Mouse (Mus musculus): ENCODE measurements around the gene Slc2a5.

Slc2a5 gene

DNA sequence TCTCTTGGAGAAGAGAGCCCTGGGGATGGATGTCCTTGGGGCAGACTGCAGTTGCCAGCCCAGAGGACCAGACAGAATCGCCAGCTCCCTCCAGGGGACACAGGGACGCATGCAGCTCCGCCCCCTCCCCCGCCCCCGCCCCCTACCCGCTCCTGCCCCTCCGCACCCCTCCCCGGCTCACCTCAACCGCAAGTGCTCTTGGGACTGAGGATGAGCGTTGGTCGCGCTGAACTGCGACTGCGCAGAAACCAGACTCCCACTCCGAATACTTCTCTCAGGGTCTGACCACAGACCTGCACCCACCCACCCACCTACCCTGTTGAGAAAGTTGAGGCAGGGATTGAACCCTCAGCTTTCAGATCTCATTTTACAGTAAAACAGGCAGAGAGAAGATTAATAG is at the start of gene Slc2a5:
Slc2a5 (plus strand) TSS at position 229 of the 400 bp plus-strand sequence.
- in situ Hi-C loops (cut with MboI, MseI): no loop called here

- in situ Hi-C loops (cut with MboI, MseI): loop anchor here (5.0 kb wide), 1 partner anchor 33 kb away; no protein-coding TSS in a partner anchor
Observed at GRCm38 (mm10) chr4:150070136-150070535, 48.9 kb upstream of the Slc2a5 start.

DNA sequence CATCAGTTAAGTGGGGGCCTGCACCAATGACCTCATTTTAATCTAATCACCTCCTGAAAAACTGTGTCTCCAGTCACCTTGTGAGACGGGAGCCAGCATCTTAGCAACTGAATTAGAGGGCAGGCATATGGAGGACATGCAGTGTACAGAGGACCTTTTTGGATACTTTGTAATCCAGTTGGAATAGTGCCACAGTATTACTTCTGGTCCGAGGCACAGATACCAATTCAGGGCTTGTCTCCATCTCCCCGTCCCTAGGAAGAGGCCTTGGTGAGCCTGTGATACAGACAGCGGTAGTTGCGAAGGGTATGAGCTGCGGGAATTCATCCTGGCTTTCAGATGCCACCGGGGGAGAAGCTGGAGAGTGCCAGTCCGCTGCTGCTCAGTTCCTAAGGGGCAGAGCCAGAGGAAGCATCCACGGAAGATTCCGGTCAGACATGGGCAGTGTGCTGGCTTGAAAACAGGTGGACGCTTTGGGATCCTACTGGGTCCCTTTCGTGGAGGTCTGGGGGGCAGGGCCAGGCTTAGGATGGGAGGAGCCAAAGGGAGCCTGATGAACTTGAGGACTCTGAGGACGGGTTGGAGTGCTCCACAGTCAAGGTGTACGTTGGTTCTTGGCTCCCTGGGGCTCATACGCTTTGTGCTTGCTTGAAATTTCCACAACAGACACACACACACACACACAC is 46.5 kb upstream of the Slc2a5 start:
- in situ Hi-C loops (cut with MboI, MseI): loop anchor here (5.0 kb wide), 1 partner anchor 35 kb away; no protein-coding TSS in a partner anchor

- in situ Hi-C loops (cut with MboI, MseI): loop anchor here (5.0 kb wide), 1 partner anchor 36 kb away; no protein-coding TSS in a partner anchor
Observed at GRCm38 (mm10) chr4:150073102-150073473, 46.0 kb upstream of the Slc2a5 start.

- in situ Hi-C loops (cut with MboI, MseI): no loop called here
Observed at GRCm38 (mm10) chr4:150075350-150075749, 43.7 kb upstream of the Slc2a5 start.

- in situ Hi-C loops (cut with MboI, MseI): no loop called here
Observed at GRCm38 (mm10) chr4:150076147-150076546, 42.9 kb upstream of the Slc2a5 start.

DNA sequence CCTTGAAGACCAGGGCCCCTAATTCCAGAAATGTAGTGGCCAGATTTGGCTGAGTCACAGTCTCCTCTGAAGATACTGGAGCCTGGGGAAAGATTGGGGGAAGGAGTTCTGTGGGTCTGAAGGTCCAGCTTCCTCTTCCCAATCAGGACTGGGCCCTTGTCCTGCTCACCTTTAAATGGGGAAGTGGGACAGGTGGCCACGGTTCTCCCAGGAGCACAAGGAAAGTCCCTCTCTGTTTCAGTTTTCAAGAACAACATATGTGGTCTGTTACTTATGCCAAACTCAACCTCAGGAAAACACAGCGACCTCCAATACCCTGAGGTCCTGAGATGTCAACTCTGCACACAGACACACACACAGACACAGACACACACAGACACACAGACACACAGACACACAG is 40.4 kb upstream of the Slc2a5 start:
- in situ Hi-C loops (cut with MboI, MseI): no loop called here

- in situ Hi-C loops (cut with MboI, MseI): no loop called here
Observed at GRCm38 (mm10) chr4:150079244-150079643, 39.8 kb upstream of the Slc2a5 start.

DNA sequence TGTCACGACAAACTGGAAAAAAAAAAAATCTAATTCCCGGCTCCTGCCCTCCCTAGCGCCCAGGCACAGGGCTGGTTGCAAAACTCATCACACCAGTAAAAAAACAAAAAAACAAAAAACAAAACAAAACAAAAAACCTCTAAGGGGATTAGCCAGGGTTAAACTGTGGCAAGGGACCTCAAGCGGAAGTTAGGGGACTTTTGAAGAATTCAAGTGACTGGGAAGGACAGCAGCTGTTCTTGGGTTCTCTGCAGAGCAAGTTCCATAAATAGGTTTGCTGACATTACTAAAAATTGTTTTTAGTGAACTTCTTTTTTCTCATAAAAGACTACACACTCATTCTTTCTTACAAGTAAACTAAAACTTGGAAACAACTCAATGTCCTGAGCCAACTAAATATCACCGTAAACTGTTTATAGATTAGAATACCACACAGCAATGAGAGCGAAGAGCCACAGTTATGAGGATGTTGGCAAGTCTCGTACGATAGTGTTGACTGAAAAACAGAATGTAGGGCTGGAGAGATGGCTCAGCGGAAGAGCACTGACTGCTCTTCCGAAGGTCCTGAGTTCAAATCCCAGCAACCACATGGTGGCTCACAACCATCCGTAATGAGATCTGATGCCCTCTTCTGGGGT is 38.6 kb upstream of the Slc2a5 start:
- in situ Hi-C loops (cut with MboI, MseI): no loop called here

DNA sequence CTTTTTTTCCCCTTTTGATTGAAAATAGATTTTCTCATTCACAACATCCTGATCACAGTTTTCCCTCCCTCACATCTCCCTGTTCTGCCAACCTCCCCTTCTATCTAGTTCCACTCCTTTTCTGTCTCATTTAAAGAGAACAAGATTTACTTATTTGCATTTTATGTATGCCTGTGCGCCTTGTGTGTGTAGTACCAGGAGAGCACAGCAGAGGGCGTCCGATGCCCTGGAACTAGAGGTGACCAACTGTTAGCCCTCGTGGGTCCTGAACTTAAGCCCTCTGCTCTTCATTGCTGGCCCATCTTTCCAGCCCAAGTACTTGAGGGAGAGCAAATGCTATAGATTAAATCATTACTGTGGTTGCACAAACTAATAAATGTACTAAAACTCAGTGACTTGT is 33.7 kb upstream of the Slc2a5 start:
- in situ Hi-C loops (cut with MboI, MseI): no loop called here

GRCm38 (mm10) chr4:150086841-150087160 is 32.3 kb upstream of the Slc2a5 start:
- in situ Hi-C loops (cut with MboI, MseI): no loop called here

- in situ Hi-C loops (cut with MboI, MseI): no loop called here
Observed at GRCm38 (mm10) chr4:150087161-150087889, 31.8 kb upstream of the Slc2a5 start, which contains the start of gene Gpr157. Gpr157 (plus strand) TSS chr4:150087365.

DNA sequence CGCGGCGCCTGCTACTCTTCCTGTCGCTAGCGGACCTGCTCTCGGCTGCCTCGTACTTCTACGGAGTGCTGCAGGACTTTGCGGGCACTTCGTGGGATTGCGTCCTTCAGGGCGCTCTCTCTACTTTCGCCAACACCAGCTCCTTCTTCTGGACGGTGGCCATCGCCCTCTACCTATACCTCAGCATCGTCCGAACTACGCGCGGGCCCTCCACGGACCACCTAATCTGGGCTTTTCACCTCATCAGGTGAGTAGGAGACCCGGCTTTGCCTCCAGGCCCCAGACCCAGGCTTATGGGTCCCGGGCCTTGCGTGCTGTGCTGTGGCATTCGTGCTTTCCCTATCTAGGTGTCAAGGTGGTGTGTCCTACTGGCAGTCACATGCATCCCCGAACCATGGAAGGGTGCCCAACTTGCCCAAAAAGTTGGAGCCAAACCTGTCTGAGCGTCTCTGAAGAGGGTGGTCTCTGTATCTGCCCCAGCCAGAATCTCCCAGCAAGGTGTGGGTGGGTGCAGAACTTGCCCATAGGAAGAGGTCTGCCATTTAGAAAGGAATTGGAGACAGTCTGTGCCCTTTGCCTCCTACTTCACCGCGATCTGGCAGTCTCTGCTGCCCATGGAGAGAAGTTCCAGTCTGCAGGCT is 31.1 kb upstream of the Slc2a5 start:
- in situ Hi-C loops (cut with MboI, MseI): no loop called here

- in situ Hi-C loops (cut with MboI, MseI): no loop called here
Observed at GRCm38 (mm10) chr4:150089121-150089520, 30.0 kb upstream of the Slc2a5 start.

- in situ Hi-C loops (cut with MboI, MseI): loop anchor here (10.0 kb wide), 1 partner anchor 57 kb away; no protein-coding TSS in a partner anchor
Observed at GRCm38 (mm10) chr4:150091887-150092582, 27.0 kb upstream of the Slc2a5 start.

DNA sequence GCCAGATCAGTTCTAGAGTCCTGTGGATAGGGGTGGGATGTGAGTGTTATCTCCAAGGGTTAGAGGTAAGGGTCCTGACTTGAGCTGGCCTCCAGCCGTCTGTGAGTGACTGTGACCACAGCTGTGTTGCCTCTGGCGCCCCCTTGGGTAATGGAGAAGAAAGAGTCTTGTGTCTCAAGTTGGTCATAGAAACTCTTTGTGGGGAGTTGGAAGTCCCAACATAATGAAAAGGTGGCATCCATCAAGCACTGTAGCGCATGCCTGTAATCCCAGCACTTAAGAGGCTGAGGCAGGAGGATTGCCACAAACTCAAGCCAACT is 26.5 kb upstream of the Slc2a5 start:
- in situ Hi-C loops (cut with MboI, MseI): loop anchor here (10.0 kb wide), 1 partner anchor 58 kb away; no protein-coding TSS in a partner anchor

GRCm38 (mm10) chr4:150093560-150094462 is 25.3 kb upstream of the Slc2a5 start:
- in situ Hi-C loops (cut with MboI, MseI): loop anchor here (10.0 kb wide), 1 partner anchor 59 kb away; no protein-coding TSS in a partner anchor

DNA sequence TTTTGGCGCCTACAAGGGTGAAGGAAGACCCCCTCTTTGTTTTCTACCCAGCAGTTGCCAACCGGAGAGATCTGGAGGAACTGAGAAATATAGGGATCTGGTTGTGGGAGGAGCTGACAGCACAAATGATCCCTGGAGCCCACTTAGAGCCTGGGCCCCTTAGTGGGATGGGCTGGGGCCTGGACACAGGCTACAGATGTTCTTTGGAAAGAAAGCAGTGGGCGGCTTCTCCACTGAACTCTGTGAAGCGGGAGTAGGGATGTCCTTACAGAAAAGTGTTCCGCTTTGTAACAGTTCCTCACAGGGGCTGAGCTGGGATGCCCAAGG is 24.7 kb upstream of the Slc2a5 start:
- in situ Hi-C loops (cut with MboI, MseI): loop anchor here (10.0 kb wide), 1 partner anchor 60 kb away; no protein-coding TSS in a partner anchor

DNA sequence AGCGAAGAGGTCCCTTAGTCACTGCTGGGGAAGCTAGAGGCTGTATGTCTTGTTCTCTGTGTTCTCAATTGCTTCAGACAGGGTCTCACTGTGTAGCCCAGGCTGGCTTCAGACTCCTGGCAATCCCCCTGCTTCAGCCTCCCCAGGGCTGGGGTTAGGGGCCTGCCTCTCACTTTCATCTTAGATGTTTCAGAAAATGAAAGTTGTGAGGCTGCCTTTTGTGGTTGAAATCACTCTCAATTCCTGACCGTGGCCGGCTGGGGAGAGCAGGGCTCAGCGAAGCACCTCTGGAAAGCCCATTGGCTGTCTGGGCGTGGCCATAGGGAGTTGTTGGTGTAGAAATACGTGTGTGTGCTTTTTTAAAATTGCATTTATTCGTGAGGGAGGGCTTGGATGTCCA is 22.8 kb upstream of the Slc2a5 start:
- in situ Hi-C loops (cut with MboI, MseI): loop anchor here (10.0 kb wide), 1 partner anchor 62 kb away; no protein-coding TSS in a partner anchor

DNA sequence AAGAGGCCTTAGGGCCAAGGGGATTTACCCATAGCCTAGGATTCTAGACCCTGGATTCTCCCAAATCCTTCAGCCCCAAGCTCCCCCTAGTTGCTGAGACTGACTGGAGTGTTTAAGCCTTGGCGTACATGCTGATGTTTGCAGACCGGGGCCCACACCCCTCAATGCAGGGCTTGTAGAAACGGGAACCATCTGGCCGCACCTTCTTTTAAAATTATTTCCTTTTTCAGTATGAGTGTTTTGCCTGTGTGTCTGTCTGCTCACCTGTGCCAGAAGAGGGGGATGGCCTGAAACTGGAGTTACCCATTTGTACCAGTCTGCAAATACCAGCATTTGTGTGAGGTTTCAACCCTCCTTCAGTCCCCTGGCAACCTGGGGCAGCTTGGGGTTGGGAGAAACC is 21.2 kb upstream of the Slc2a5 start:
- in situ Hi-C loops (cut with MboI, MseI): loop anchor here (10.0 kb wide), 1 partner anchor 63 kb away; no protein-coding TSS in a partner anchor
